Mouse (Mus musculus) thymus, postnatal 36 days (tissue): ENCODE data around the gene Trp53i13.

Source experiments
- DNase-seq, 2 experiments: peaks; one replicate each; pipeline ENCODE4 v3.0.0; 2022; ENCODE audit warnings: mixed read lengths in 2 of 2

The Trp53i13 gene

GRCm38 (mm10) chr11:77507426-77507825 is 8.4 kb downstream of the Trp53i13 start:
- DNase-seq = no peak

- DNase-seq = peak in 1 of 2 experiments; percentile 17
These were observed 8.8 kb downstream of the Trp53i13 start for GRCm38 (mm10) chr11:77506941-77507340.

GRCm38 (mm10) chr11:77506273-77506672 is 9.5 kb downstream of the Trp53i13 start:
- peak in 1 of 2 experiments; percentile 27 for DNase-seq

- DNase-seq = peak in 1 of 2 experiments; percentile 20
These were observed 10.3 kb downstream of the Trp53i13 start for GRCm38 (mm10) chr11:77505291-77505980.

GRCm38 (mm10) chr11:77504377-77504776 is 11.4 kb downstream of the Trp53i13 start:
- no peak for DNase-seq

GRCm38 (mm10) chr11:77503511-77503910 is 12.3 kb downstream of the Trp53i13 start:
- no peak for DNase-seq

GRCm38 (mm10) chr11:77502481-77502880 is 13.3 kb downstream of the Trp53i13 start:
- no peak for DNase-seq

- DNase-seq = no peak
These were observed 13.8 kb downstream of the Trp53i13 start for GRCm38 (mm10) chr11:77501971-77502370.

- DNase-seq = peak; percentile 69 to 75
These were observed 14.4 kb downstream of the Trp53i13 start for GRCm38 (mm10) chr11:77501392-77501791.

- DNase-seq = no peak
These were observed 15.1 kb downstream of the Trp53i13 start for GRCm38 (mm10) chr11:77500361-77501325.

- DNase-seq = no peak
These were observed 16.4 kb downstream of the Trp53i13 start for GRCm38 (mm10) chr11:77499354-77499753.

GRCm38 (mm10) chr11:77498261-77499139 is 17.3 kb downstream of the Trp53i13 start:
- no peak for DNase-seq

GRCm38 (mm10) chr11:77497851-77498250 is 17.9 kb downstream of the Trp53i13 start:
- no peak for DNase-seq

GRCm38 (mm10) chr11:77497341-77497756 is 18.4 kb downstream of the Trp53i13 start:
- peak; percentile 59 to 62 for DNase-seq

GRCm38 (mm10) chr11:77495507-77495906 is 20.3 kb downstream of the Trp53i13 start:
- DNase-seq = no peak

- no peak for DNase-seq
These were observed 21.0 kb downstream of the Trp53i13 start for GRCm38 (mm10) chr11:77494782-77495181.

- DNase-seq = no peak
These were observed 21.5 kb downstream of the Trp53i13 start for GRCm38 (mm10) chr11:77494344-77494676.

- peak; percentile 54 to 70 for DNase-seq
These were observed 22.1 kb downstream of the Trp53i13 start, which contains the start of gene Git1 for GRCm38 (mm10) chr11:77493512-77494343. Gene Git1 (plus strand): TSS chr11:77493562.

GRCm38 (mm10) chr11:77492911-77493332 is 22.9 kb downstream of the Trp53i13 start:
- peak; percentile 92 to 95 for DNase-seq

GRCm38 (mm10) chr11:77492311-77492871 is 23.4 kb downstream of the Trp53i13 start:
- peak; percentile 60 to 75 for DNase-seq
